Mouse (Mus musculus) lung, adult 2 months (tissue): ENCODE measurements at regions not wholly inside any gene's neighbourhood (a gene's known extent, or its start where the extent isn't known, plus 50 kb on each side); places are given as distances from the start of the nearest gene placed in this dataset.

Experiments used
- CTCF ChIP-seq: fragments of 200-500 bp; IDR thresholded peaks from 2 replicates; pipeline ENCODE4 v1.5.1; 2011; ENCODE audit warnings: mild to moderate bottlenecking, low read length, control low read depth; ENCODE audit not compliant: insufficient read depth
- POLR2A ChIP-seq: fragments of 200-500 bp; IDR thresholded peaks from 2 replicates; pipeline ENCODE4 v1.6.1; 2011; ENCODE audit warnings: low read depth, mild to moderate bottlenecking, control low read depth, low read length, borderline replicate concordance; ENCODE audit errors: extremely low read depth

DNA sequence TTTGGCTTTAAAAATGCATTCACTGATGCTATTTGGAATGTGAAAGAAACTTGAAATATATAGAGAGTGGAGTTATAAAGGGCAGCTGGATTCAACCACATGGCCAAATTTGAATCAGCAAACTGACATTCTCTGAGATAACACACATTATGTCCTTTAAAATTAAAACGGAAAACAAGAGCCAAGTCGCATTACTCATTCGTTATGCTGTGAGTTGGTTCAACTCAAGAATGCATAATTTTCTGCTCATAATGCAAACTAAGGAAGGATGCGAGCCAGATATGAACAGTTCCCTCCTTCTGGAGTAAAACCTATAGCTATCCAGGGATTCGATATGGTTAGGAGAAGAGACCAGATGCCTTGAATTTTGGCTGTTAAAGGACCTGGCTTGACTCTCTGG lies 239.8 kb upstream of the G2e3 start:
- no peak for TF ChIP-seq CTCF
- TF ChIP-seq POLR2A, result no peak
